Mouse (Mus musculus) testis, postnatal 10 days (tissue): Measurements from ENCODE around the gene Tldc2.

Experiments
- DNase-seq: peaks from one replicate; pipeline ENCODE4 v3.0.0; 2021; ENCODE audit warnings: low spot score

Tldc2 gene

GRCm38 (mm10) chr2:157063241-157063700 lies 23.6 kb upstream of the Tldc2 start:
- no peak for DNase-seq

GRCm38 (mm10) chr2:157064136-157064535 lies 22.7 kb upstream of the Tldc2 start:
- no peak for DNase-seq

- DNase-seq: peak; percentile 67
Measured at GRCm38 (mm10) chr2:157064978-157065878, 21.6 kb upstream of the Tldc2 start.

GRCm38 (mm10) chr2:157065879-157066226 lies 21.0 kb upstream of the Tldc2 start:
- no peak for DNase-seq

- no peak for DNase-seq
Measured at GRCm38 (mm10) chr2:157066731-157067430, 20.0 kb upstream of the Tldc2 start.

- DNase-seq: no peak
Measured at GRCm38 (mm10) chr2:157068701-157069354, 18.0 kb upstream of the Tldc2 start.

- no peak for DNase-seq
Measured at GRCm38 (mm10) chr2:157069355-157069735, 17.5 kb upstream of the Tldc2 start.

GRCm38 (mm10) chr2:157069755-157070315 lies 17.0 kb upstream of the Tldc2 start:
- DNase-seq: no peak

GRCm38 (mm10) chr2:157070365-157070764 lies 16.5 kb upstream of the Tldc2 start:
- peak; percentile 63 for DNase-seq

- DNase-seq: peak; percentile 75
Measured at GRCm38 (mm10) chr2:157071556-157071955, 15.3 kb upstream of the Tldc2 start.

- DNase-seq: no peak
Measured at GRCm38 (mm10) chr2:157072316-157072990, 14.4 kb upstream of the Tldc2 start.

- DNase-seq: no peak
Measured at GRCm38 (mm10) chr2:157073378-157074052, 13.3 kb upstream of the Tldc2 start.

GRCm38 (mm10) chr2:157074186-157074724 lies 12.6 kb upstream of the Tldc2 start:
- DNase-seq: no peak

- no peak for DNase-seq
Measured at GRCm38 (mm10) chr2:157074772-157075171, 12.1 kb upstream of the Tldc2 start.

GRCm38 (mm10) chr2:157075226-157075625 lies 11.6 kb upstream of the Tldc2 start:
- DNase-seq: no peak

GRCm38 (mm10) chr2:157075685-157076084 lies 11.2 kb upstream of the Tldc2 start:
- DNase-seq: no peak

GRCm38 (mm10) chr2:157076585-157076984 lies 10.3 kb upstream of the Tldc2 start:
- no peak for DNase-seq

GRCm38 (mm10) chr2:157077160-157077559 lies 9.7 kb upstream of the Tldc2 start:
- DNase-seq: peak; percentile 63

GRCm38 (mm10) chr2:157077641-157078058 lies 9.2 kb upstream of the Tldc2 start:
- peak; percentile 88 for DNase-seq

- peak; percentile 63 for DNase-seq
Measured at GRCm38 (mm10) chr2:157078059-157078792, 8.6 kb upstream of the Tldc2 start.
